Mouse (Mus musculus) myocyte (in vitro differentiated cells): ENCODE data around the gene Sdk1. TPM values are rescaled to one million over a fixed set of nuclear protein-coding genes. Genes with fewer than 3 reads are reported as not detected.

ENCODE experiments used
- H3K27me3 ChIP-seq: one replicate; pipeline ENCODE4 v1.6.1; 2011; ENCODE audit not compliant: control insufficient read depth, insufficient read depth, insufficient read length
- H3K36me3 ChIP-seq: one replicate; pipeline ENCODE4 v1.6.1; 2011; ENCODE audit not compliant: control insufficient read depth, insufficient read depth
- H3K4me2 ChIP-seq: one replicate; pipeline ENCODE4 v1.6.1; 2011; ENCODE audit warnings: low read depth, control low read depth
- H3K4me3 ChIP-seq: one replicate; pipeline ENCODE4 v1.5.1; 2011; ENCODE audit warnings: mild to moderate bottlenecking, control low read depth, moderate library complexity
- H3K79me2 ChIP-seq: one replicate; pipeline ENCODE4 v1.6.1; 2011; ENCODE audit not compliant: control insufficient read depth, insufficient read depth
- H3ac ChIP-seq: one replicate; pipeline ENCODE4 v1.6.1; 2011; ENCODE audit not compliant: control insufficient read depth, insufficient read length
- CEBPB ChIP-seq: IDR thresholded peaks from 2 replicates; pipeline ENCODE4 v1.6.1; 2011; ENCODE audit warnings: mild to moderate bottlenecking, moderate library complexity; ENCODE audit not compliant: poor library complexity, insufficient read depth, severe bottlenecking
- E2F4 ChIP-seq: IDR thresholded peaks from one replicate; pipeline ENCODE4 v1.6.1; 2011; ENCODE audit warnings: mild to moderate bottlenecking, control low read depth, moderate library complexity; ENCODE audit not compliant: insufficient read depth
- MAX ChIP-seq: IDR thresholded peaks from one replicate; pipeline ENCODE4 v1.6.1; 2011; ENCODE audit warnings: low read depth, mild to moderate bottlenecking, control low read depth
- MYOD1 ChIP-seq, 3 experiments: IDR thresholded peaks; one replicate each; pipeline ENCODE4 v1.6.1; 2011; ENCODE audit warnings: control low read depth in 2 of 3, low read depth in 2 of 3, mild to moderate bottlenecking in 2 of 3, moderate library complexity in 1 of 3; ENCODE audit not compliant: insufficient read length in 2 of 3, control insufficient read depth in 1 of 3
- MYOG ChIP-seq, 3 experiments: IDR thresholded peaks; one replicate each; pipeline ENCODE4 v1.6.1; 2011; ENCODE audit warnings: control low read depth in 2 of 3, low read depth in 2 of 3, mild to moderate bottlenecking in 2 of 3; ENCODE audit not compliant: insufficient read length in 2 of 3, control insufficient read depth in 1 of 3, insufficient read depth in 1 of 3
- POLR2A ChIP-seq: IDR thresholded peaks from one replicate; pipeline ENCODE4 v1.6.1; 2011; ENCODE audit warnings: low read depth, mild to moderate bottlenecking, control low read depth, moderate library complexity; ENCODE audit not compliant: insufficient read length
- POLR2AphosphoS2 ChIP-seq: IDR thresholded peaks from one replicate; pipeline ENCODE4 v1.6.1; 2011; ENCODE audit warnings: low read depth, control low read depth; ENCODE audit not compliant: insufficient read length
- REST ChIP-seq: IDR thresholded peaks from one replicate; pipeline ENCODE4 v1.6.1; 2011; ENCODE audit warnings: mild to moderate bottlenecking, control low read depth, moderate library complexity; ENCODE audit not compliant: insufficient read depth, insufficient read length
- SRF ChIP-seq: IDR thresholded peaks from one replicate; pipeline ENCODE4 v1.6.1; 2011; ENCODE audit warnings: low read depth; ENCODE audit not compliant: control insufficient read depth, insufficient read length
- TCF12 ChIP-seq: IDR thresholded peaks from one replicate; pipeline ENCODE4 v1.6.1; 2011; ENCODE audit warnings: mild to moderate bottlenecking, control low read depth; ENCODE audit not compliant: poor library complexity, insufficient read depth, severe bottlenecking
- TCF3 ChIP-seq: IDR thresholded peaks from one replicate; pipeline ENCODE4 v1.6.1; 2011; ENCODE audit warnings: low read depth, control low read depth; ENCODE audit not compliant: insufficient read length
- USF1 ChIP-seq: IDR thresholded peaks from one replicate; pipeline ENCODE4 v1.6.1; 2011; ENCODE audit warnings: low read depth, mild to moderate bottlenecking, control low read depth, moderate library complexity
- polyA plus RNA-seq: library from polyadenylated mRNA; unstranded; fragments of >200 nt; fragmentation: generic; extraction: Trizol; gene quantifications from one replicate; pipeline ENCODE4 v1.2.1, GENCODE M21; 2012; ENCODE audit warnings: missing spikeins

Sdk1 gene
- polyA plus RNA-seq, 1 experiment: 1.6 TPM

GRCm38 (mm10) chr5:141896402-141896801 lies 655.1 kb downstream of the Sdk1 start:
- H3K27me3 ChIP-seq: no peaks in the 10 kb centered on the region
- H3K4me2 ChIP-seq: no peak overlapping the region
- H3K4me3 ChIP-seq: no peak overlapping the region
- TF ChIP-seq TCF12 (no peak), MAX (no peak), POLR2A (no peak), MYOD1 (IDR thresholded peaks at IDR 0.05; ENCODE audit: control insufficient read depth in 1 of 3, insufficient read length in 2 of 3, low read depth in 2 of 3) (no peak)
- no peak overlapping the region for H3ac ChIP-seq
- H3K36me3 ChIP-seq: no peaks in the 10 kb centered on the region
- H3K79me2 ChIP-seq: no peaks in the 10 kb centered on the region

GRCm38 (mm10) chr5:141897481-141897880 lies 656.2 kb downstream of the Sdk1 start:
- no peaks in the 10 kb centered on the region for H3K27me3 ChIP-seq
- H3K79me2 ChIP-seq: no peaks in the 10 kb centered on the region
- H3K36me3 ChIP-seq: no peaks in the 10 kb centered on the region
- no peak overlapping the region for H3ac ChIP-seq
- TF ChIP-seq TCF12 (no peak), E2F4 (no peak), CEBPB (no peak), TCF3 (no peak), MAX (no peak), POLR2AphosphoS2 (no peak), MYOD1 (IDR thresholded peaks at IDR 0.05; ENCODE audit: control insufficient read depth in 1 of 3, insufficient read length in 2 of 3, low read depth in 2 of 3) (no peak), USF1 (no peak), REST (no peak), SRF (no peak), POLR2A (no peak), MYOG (IDR thresholded peaks at IDR 0.05; ENCODE audit: control insufficient read depth in 1 of 3, insufficient read depth in 1 of 3, insufficient read length in 2 of 3, low read depth in 2 of 3) (no peak)
- no peak overlapping the region for H3K4me3 ChIP-seq
- no peak overlapping the region for H3K4me2 ChIP-seq

DNA sequence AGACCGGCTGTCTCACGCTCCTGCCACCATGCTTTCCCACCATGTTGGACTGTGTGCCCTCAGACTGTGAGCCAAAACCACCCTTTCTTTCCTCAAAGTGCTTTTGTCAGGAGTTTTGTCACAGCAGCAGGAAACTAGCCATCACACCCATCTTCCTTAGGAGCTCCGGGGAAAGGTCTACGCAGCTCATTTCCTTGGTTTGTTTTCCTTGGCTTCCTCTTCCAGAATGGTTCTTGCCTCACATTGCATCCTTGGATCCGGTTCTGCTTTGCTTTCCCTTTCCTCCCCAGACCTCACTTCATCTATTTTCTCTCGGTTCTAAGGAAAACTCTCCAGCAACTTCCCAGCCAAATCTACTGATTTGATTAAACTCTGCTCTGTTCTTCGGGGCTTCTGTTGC lies 658.5 kb downstream of the Sdk1 start:
- no peak overlapping the region for H3K4me3 ChIP-seq
- no peaks in the 10 kb centered on the region for H3K36me3 ChIP-seq
- H3ac ChIP-seq: no peak overlapping the region
- H3K4me2 ChIP-seq: no peak overlapping the region
- H3K27me3 ChIP-seq: no peaks in the 10 kb centered on the region
- TF ChIP-seq SRF (no peak), USF1 (no peak), POLR2AphosphoS2 (no peak), REST (no peak), CEBPB (no peak), MAX (no peak), POLR2A (no peak), TCF12 (no peak), MYOG (IDR thresholded peaks at IDR 0.05; ENCODE audit: control insufficient read depth in 1 of 3, insufficient read depth in 1 of 3, insufficient read length in 2 of 3, low read depth in 2 of 3) (no peak), TCF3 (no peak), E2F4 (no peak)
- no peaks in the 10 kb centered on the region for H3K79me2 ChIP-seq

- H3K79me2 ChIP-seq: no peaks in the 10 kb centered on the region
- TF ChIP-seq USF1 (no peak), MYOD1 (IDR thresholded peaks at IDR 0.05; ENCODE audit: control insufficient read depth in 1 of 3, insufficient read length in 2 of 3, low read depth in 2 of 3) (no peak), SRF (no peak), REST (no peak), MAX (no peak), POLR2AphosphoS2 (no peak), E2F4 (no peak), CEBPB (no peak), POLR2A (no peak), TCF12 (no peak), TCF3 (no peak), MYOG (IDR thresholded peaks at IDR 0.05; ENCODE audit: control insufficient read depth in 1 of 3, insufficient read depth in 1 of 3, insufficient read length in 2 of 3, low read depth in 2 of 3) (no peak)
- H3K4me3 ChIP-seq: no peak overlapping the region
- no peaks in the 10 kb centered on the region for H3K27me3 ChIP-seq
- H3K36me3 ChIP-seq: no peaks in the 10 kb centered on the region
- no peak overlapping the region for H3K4me2 ChIP-seq
- H3ac ChIP-seq: no peak overlapping the region
Observed at GRCm38 (mm10) chr5:141902544-141903250, 661.4 kb downstream of the Sdk1 start.

GRCm38 (mm10) chr5:141910444-141910843 lies 669.2 kb downstream of the Sdk1 start:
- Histone ChIP-seq H3K4me2 (no peak overlapping the region), H3K27me3 (no peaks in the 10 kb centered on the region), H3K4me3 (no peak overlapping the region), H3K79me2 (no peaks in the 10 kb centered on the region), H3K36me3 (no peaks in the 10 kb centered on the region), H3ac (no peak overlapping the region)
- TF ChIP-seq SRF (no peak), MYOD1 (IDR thresholded peaks at IDR 0.05; ENCODE audit: control insufficient read depth in 1 of 3, insufficient read length in 2 of 3, low read depth in 2 of 3) (no peak), MAX (no peak), USF1 (no peak), POLR2A (no peak), E2F4 (no peak), REST (no peak), TCF3 (no peak), MYOG (IDR thresholded peaks at IDR 0.05; ENCODE audit: control insufficient read depth in 1 of 3, insufficient read depth in 1 of 3, insufficient read length in 2 of 3, low read depth in 2 of 3) (no peak), TCF12 (no peak), CEBPB (no peak), POLR2AphosphoS2 (no peak)
